Mouse (Mus musculus) embryonic fibroblast, embryonic 13.5 days (primary cell): ENCODE data around the gene Ces2g. TPM values are rescaled to one million over a fixed set of nuclear protein-coding genes. Genes with fewer than 3 reads are reported as not detected.

Source experiments
- H3K27ac ChIP-seq: 2 replicates; pipeline ENCODE4 v1.5.1; 2012; ENCODE audit warnings: low read length, control low read depth, inconsistent platforms; ENCODE audit not compliant: insufficient read depth
- H3K4me1 ChIP-seq: 2 replicates; pipeline ENCODE4 v1.6.1; 2011; ENCODE audit warnings: low read length; ENCODE audit not compliant: control insufficient read depth, insufficient read depth
- H3K4me3 ChIP-seq: 2 replicates; pipeline ENCODE4 v1.5.1; 2011; ENCODE audit warnings: mild to moderate bottlenecking, control low read depth, low read length; ENCODE audit not compliant: insufficient read depth
- CTCF ChIP-seq: IDR thresholded peaks from 2 replicates; pipeline ENCODE4 v1.5.1; 2011; ENCODE audit warnings: mild to moderate bottlenecking, control low read depth, low read length, moderate library complexity, borderline replicate concordance; ENCODE audit not compliant: insufficient read depth
- POLR2A ChIP-seq: IDR thresholded peaks from 2 replicates; pipeline ENCODE4 v1.6.1; 2011; ENCODE audit warnings: low read depth, mild to moderate bottlenecking, control low read depth, low read length, moderate library complexity
- polyA plus RNA-seq: library from polyadenylated mRNA; stranded (reverse); fragments of >200 nt; gene quantifications from 2 replicates; pipeline ENCODE4 v1.2.4, GENCODE M21; 2011; ENCODE audit warnings: low read depth; ENCODE audit not compliant: missing spikeins, insufficient read length

Ces2g gene
- polyA plus RNA-seq = 0.18 and 0.30 TPM in 2 replicates

DNA sequence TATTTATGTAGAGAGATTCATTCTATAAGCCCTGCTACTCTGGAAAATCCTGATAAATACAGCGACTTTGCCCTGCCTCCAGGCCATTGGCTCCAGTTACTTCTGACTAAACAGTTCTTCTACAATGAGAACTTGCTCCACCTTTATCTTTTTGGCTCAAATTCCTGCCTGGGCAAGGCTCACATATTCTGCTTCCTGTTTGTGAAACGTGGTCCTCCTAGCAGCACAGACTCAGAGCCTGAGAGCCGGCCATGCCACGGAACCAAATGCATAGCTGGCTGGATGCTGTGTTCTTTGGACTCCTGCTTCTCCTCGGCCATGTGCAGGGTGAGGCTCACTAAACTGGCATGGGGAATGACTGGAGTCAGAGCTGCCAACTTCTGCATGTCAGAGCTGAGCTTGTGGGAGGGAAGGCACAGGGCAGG is at the start of gene Ces2g:
Ces2g (plus strand) TSS at position 182 of the 425 bp plus-strand sequence.
- TF ChIP-seq CTCF (no peak), POLR2A (no peak)
- Histone ChIP-seq H3K4me3 (no peak within 1 kb of the TSS), H3K27ac (no peak within 1 kb of the TSS), H3K4me1 (no peaks in the 10 kb centered on the region)

DNA sequence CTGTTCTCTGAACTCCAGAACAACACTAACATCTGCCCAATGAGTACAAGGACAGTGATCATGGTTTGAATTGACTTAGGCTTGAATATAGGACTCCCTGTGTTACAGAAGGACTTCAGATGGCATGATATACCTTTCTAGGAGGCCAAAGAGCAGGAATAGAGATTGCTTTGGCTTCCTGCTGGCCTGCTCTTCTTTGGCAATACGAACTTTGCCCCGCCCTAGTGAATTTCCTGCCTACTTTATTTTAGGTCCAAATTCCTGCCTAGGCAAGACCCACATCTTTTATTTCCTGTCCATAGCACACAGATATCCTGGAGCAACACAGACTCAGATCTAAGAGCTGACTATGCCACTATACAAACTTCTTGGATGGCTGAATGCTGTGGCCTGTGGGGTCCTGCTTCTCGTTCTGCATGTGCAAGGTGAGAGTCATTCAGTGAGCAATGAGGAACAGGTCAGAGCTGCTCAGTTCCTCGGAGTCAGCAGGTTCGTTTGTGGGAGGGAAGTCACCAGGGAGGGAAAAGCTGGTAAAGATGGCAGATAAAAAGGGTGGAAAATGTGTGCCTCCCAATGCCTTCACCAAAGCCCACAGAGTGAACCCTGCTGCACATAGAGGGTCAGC is 35.4 kb upstream of the Ces2g start, which contains the start of gene Ces2e:
Ces2e (plus strand) TSS at position 289 of the 625 bp plus-strand sequence.
- no peak within 1 kb of the TSS for H3K4me3 ChIP-seq
- TF ChIP-seq CTCF (no peak), POLR2A (no peak)
- H3K4me1 ChIP-seq = no peaks in the 10 kb centered on the region
- H3K27ac ChIP-seq = no peak within 1 kb of the TSS

DNA sequence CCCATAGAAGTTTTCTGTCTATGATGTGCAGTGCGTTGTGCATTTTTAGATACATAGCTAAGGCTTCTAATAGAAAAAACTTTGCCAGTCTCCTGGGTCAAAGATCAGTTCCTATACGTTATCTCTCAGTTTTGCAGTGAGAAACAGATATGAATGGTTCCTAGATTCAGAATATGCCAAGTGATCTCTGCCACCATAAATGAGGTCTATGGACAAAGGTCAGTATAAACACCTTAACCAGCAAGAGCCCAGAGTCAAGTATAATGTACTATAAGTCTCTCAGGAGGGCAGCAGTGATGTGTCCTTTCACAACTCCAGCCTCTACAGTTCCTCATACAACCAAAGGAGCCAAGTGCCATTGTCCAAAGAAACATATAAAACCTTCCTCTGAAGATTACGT is 34.2 kb upstream of the Ces2g start:
- no peak overlapping the region for H3K4me3 ChIP-seq
- no peak overlapping the region for H3K27ac ChIP-seq
- no peaks in the 10 kb centered on the region for H3K4me1 ChIP-seq
- TF ChIP-seq POLR2A = no peak
- TF ChIP-seq CTCF = no peak

DNA sequence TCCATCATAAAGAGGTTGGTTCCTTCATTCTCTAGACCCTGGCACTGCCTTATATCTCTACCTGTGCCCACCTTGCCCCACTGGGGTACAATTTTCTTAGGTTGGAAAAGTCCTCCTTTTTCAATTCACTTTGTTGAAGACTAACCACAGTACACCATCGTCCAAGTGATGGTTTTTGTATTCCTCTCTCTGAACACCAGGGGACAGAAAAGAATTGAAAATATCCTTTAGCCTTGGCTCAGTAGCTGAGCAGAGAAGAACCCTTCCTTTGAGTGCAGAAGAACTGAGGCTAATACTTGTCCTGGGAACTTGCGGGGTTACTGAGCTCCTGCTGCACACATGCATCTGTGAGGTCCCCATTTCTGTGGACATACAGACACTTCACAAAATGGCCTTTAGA is 16.9 kb upstream of the Ces2g start:
- Histone ChIP-seq H3K27ac (no peak overlapping the region), H3K4me1 (no peaks in the 10 kb centered on the region), H3K4me3 (no peak overlapping the region)
- no peak for TF ChIP-seq POLR2A
- no peak for TF ChIP-seq CTCF

DNA sequence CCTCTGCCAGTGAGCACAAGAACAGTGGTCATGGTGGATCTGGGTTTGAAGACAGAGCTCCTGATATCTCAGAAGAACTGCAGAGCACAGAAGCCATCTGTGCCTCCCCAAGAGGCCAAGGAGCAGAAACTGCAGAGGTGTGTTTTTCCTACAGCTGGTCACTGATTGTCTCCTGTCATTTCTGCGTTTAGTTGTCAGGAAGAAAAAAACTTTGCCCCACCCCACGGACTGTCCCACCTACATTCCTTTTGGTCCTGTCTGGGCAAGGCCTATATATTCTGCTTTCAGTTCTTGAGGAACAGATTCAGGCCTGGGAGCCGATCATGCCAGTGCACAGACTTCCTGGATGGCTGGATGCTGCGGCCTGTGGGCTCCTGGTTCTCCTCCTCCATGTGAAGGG is 14.5 kb upstream of the Ces2g start, which contains the start of gene Ces2f:
Ces2f (plus strand) TSS at position 301 of the 400 bp plus-strand sequence.
- no peak within 1 kb of the TSS for H3K27ac ChIP-seq
- H3K4me1 ChIP-seq = no peaks in the 10 kb centered on the region
- no peak within 1 kb of the TSS for H3K4me3 ChIP-seq
- TF ChIP-seq CTCF (no peak), POLR2A (no peak)

DNA sequence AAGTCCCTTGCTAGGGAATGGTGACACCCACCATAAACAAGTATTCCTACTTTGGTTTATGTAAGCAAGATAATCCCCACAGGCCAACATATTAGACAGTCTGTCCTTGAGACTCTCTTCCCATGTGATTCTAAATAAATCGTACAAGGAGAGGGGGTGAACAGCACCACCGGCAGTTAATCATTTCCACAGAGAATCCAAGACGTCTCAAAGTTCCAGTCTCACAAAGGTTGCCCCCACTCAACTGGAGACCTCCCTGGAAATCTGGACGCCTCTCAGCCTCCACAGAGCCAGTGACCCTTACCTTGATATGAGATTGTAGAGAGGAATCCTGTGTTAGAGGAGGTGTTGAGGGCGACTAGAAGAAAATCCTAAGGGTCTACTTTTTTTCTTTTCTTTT is 12.5 kb upstream of the Ces2g start:
- TF ChIP-seq CTCF = no peak
- no peak for TF ChIP-seq POLR2A
- Histone ChIP-seq H3K27ac (no peak overlapping the region), H3K4me1 (no peaks in the 10 kb centered on the region), H3K4me3 (no peak overlapping the region)

DNA sequence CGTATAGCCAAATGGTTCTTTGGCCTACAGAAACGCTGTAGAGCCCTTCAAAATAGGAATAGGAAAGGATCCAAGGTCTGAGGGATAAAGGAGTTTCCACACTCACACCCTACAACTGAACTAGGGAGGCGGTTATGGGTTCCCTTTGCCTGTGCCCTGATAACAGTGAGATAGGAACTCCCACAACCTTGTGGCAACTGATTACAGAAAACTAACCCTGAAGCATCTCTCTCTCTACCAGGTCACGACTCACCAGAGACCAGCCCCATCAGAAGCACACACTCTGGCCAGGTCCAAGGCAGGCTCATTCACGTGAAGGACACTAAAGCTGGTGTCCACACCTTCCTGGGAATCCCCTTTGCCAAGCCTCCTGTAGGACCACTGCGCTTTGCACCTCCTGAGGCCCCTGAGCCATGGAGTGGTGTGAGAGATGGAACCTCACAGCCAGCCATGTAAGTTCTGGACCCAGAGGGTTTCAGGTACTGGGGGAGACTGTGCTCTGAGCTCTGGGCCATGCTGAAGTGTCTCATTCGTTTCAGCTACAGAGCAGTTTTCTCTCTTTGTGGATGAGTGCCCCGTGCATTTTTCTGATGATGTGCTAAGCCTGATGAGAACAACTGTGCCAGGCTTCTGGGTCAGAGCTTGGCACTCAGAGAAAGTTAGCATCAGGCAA is 847 bp downstream of the Ces2g start:
- H3K4me3 ChIP-seq = no peak overlapping the region
- no peak for TF ChIP-seq POLR2A
- no peak for TF ChIP-seq CTCF
- H3K4me1 ChIP-seq = no peaks in the 10 kb centered on the region
- no peak overlapping the region for H3K27ac ChIP-seq

DNA sequence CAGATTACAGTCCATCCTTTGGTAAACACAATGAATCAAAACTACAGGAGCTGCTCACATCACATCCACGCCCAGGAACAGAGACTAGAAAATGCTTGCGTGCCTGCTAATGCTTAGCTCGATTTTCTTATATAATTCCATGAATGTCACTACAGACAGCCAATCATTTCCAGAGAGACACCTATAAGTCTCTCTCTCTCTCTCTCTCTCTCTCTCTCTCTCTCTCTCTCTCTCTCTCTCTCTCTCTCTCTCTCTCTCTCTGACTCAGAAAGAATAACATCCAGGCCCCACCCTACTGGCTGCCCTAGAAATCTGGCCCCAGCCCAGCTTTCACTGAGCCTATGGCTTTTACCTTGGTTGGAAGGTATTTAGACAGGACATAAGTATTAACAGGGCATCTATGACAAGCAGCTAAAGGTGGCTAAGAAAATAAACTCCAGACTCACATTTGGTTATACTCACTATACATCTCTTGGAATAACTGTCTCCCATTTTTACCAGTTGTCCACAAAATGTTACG is 1.9 kb downstream of the Ces2g start:
- Histone ChIP-seq H3K4me3 (no peak overlapping the region), H3K27ac (no peak overlapping the region), H3K4me1 (no peaks in the 10 kb centered on the region)
- no peak for TF ChIP-seq CTCF
- no peak for TF ChIP-seq POLR2A

DNA sequence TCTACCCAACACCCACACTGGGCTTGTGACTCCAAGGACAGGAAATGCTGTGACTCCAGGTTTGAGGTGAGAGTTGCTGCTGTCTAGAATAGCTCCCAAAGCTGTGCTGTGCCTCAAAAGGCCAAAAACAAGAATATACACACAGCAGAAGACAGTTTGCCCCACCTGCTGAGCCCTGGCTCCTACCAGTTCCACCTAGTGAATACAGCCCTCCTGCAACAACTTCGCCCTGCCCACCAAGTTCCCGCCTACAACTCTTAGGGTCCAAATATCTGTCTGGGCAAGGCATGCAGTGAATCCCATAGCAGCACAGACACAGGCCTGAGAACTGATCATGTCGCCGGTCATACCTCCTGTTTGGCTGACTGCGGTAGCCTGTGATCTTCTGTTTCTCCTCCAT is 22.6 kb downstream of the Ces2g start:
- TF ChIP-seq CTCF = no peak
- TF ChIP-seq POLR2A = no peak
- H3K4me3 ChIP-seq = no peak overlapping the region

DNA sequence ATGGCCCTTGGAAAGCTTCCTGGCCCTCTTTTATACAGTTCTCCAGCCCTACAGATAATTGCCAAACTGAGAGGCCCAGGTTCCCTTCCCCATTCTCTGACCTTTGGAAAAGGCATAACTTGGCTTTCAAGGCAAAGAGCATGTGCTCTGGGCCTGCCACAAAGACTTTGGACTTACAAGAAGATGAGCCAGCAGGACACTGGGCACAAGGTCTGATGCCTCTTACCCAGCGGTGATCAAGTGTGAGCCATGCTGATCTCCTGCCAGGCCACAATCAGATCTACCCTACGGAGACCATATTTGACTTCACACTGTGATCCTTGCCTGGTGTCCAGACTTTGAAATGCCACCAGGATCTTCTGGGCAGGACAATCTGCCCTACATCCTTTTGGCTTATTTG is 23.4 kb downstream of the Ces2g start:
- H3K27ac ChIP-seq = no peak overlapping the region
- H3K4me1 ChIP-seq = no peaks in the 10 kb centered on the region
- TF ChIP-seq CTCF = no peak
- no peak overlapping the region for H3K4me3 ChIP-seq

More for the DNA sequence above, 22.6 kb downstream of the Ces2g start:
- Histone ChIP-seq H3K4me1 (no peaks in the 10 kb centered on the region), H3K27ac (no peak overlapping the region)
